Mouse (Mus musculus) cerebellum, adult 2 months (tissue): ENCODE measurements at regions not wholly inside any gene's neighbourhood (a gene's known extent, or its start where the extent isn't known, plus 50 kb on each side); places are given as distances from the start of the nearest gene placed in this dataset.

ENCODE experiments used
- CTCF ChIP-seq: fragments of 200-500 bp; IDR thresholded peaks from 2 replicates; pipeline ENCODE4 v1.5.1; 2011; ENCODE audit warnings: low read depth, mild to moderate bottlenecking, control low read depth, low read length, moderate library complexity, borderline replicate concordance; ENCODE audit not compliant: insufficient read depth
- POLR2A ChIP-seq: fragments of 200-500 bp; IDR thresholded peaks from 2 replicates; pipeline ENCODE4 v1.6.1; 2011; ENCODE audit warnings: low read length, control low read depth, borderline replicate concordance; ENCODE audit not compliant: insufficient read depth

DNA sequence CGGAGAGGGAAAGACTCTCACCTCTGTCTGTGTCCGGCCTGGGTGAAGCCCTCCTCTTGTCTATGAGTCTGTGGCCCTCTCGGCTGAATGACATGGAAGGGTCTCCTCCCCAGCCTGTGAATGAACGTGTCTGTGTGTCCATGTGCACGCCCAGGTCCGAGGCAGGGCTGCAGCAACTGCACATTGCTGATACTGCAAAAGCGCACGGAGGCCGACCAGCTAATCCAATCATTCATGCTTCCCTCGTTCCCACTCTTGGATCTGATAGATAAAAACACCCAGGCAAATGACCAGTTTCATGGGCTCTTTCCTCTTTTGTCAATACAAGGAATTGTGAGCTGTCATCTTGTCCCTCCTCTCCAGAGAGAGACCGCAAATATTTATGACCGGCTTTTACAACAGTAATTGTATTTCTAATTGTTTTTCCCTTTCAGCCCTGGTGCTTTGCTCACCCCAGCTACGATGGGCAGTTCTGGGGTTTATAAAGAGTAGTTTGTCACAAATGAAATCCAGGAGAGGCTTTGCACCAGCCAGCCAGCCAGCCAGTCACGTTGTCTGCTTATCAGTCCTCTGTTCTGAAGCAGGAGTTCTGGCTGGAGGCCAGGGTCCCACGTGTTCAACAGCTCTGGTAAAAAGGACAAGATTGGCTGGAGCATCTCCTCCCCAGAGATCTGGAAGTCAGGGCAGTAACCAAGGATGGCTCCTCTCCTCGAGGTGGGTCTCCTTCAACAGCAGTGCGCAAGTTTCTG, 222.0 kb upstream of the Cadm1 start:
- TF ChIP-seq POLR2A, result no peak
- no peak for TF ChIP-seq CTCF
